Mouse (Mus musculus): ENCODE results near the gene Klhl26.

The Klhl26 gene

DNA sequence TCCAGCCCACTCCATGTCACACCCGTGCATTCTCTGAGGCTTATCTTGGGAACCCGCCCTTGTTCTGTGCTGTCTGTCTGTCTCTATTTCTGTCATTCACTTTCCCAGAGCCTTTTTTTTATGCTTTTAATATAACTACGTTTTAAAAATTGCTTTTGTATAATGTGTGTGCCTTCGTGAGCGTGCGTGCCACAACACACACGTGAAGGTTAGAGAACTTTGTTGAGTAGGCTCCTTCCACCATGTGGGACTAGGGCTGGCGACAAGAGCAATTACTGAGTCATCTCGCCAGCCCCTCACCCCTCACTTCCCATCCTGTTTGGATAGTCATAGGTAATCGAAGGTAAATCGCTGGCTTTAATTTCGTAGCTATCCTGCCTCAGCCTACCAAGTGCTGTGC lies 25.8 kb upstream of the Klhl26 start:
- in situ Hi-C loops (cut with MboI, MseI): loop anchor here in 1 of 2 experiments (10.0 kb wide), 1 partner anchor 88 kb away; no protein-coding TSS in a partner anchor

DNA sequence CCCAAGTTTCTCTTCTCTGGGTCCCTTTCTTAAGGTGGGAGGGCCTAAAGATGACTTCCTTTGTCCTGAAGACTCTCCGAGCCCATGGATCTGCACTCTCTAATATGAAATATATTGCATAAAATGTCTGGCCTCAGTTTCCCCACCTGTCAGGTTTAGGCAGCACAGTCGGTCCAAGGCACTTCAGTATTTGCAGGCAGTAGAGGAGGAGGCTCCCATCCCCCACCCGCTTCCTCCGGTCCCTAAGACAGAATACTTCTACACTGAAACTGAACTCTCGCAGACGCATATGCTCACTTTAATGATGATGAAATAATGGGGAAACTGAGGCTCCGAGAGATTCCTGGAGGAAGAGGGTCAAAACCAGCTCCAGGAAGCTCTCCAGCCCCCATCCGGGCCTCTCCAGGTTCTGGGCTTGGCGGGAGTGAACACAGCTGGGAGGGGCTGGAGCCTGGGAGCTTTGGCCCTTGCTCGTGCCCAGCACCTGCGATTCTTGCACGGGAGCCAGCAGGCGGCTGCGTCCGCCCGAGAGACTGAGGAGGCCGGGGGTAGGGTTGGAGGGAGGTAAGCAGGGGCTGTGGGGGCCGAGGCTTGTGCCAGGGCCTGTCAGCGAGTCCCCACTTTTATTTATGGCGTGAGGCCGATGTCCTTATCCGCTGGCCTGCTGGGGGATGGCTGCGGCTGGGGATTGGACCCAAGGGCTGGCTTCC lies 25.2 kb upstream of the Klhl26 start:
- in situ Hi-C loops (cut with MboI, MseI): loop anchor here in 1 of 2 experiments (10.0 kb wide), 1 partner anchor 87 kb away; no protein-coding TSS in a partner anchor

GRCm38 (mm10) chr8:70500386-70501301 lies 23.9 kb upstream of the Klhl26 start:
- in situ Hi-C loops (cut with MboI, MseI): loop anchor here in 1 of 2 experiments (10.0 kb wide), 1 partner anchor 86 kb away; no protein-coding TSS in a partner anchor

- in situ Hi-C loops (cut with MboI, MseI): no loop called here
These were observed 18.9 kb upstream of the Klhl26 start for GRCm38 (mm10) chr8:70495771-70496062.

DNA sequence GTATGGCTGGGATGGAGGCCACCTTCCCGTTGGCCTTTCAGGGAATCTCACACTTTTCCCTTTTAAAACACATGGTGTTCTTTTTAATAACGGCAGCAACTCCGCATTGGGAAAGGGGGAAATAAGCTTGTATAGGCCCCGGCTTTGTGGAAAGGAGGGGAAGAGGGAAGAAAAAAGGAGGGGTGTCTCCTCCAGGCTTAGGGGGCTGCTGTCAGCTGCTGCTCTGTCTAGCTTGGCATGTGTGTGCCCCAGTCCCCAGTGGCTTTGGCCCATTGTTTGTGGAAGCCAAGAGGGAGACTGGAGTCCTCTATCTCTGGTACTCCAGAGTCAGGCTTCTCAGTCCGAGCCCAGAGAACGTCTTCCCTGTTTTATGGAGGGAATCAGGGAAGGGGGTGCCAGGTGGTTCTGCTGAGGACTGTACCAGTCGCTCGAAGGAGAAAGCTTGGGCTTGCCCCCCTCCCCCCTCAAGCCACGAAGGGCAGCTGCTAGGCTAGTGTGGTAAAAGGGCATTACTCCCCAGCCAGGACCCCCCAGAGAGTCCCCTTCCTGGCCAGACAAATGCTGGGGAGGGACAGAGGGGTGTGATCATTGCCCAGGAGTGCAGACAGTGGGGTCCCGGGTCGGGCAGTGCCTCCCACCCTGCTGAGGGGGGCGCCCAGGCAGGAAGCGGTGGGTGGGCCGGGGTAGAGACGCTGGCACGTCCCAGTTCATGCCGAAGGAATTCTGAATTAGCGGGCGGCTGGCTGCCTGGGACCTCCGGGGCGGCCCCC lies 18.4 kb upstream of the Klhl26 start:
- in situ Hi-C loops (cut with MboI, MseI): no loop called here

- in situ Hi-C loops (cut with MboI, MseI): loop anchor here in 1 of 2 experiments (5.0 kb wide), 1 partner anchor 117 kb away; no protein-coding TSS in a partner anchor
These were observed 17.7 kb upstream of the Klhl26 start for GRCm38 (mm10) chr8:70494416-70494945.

- in situ Hi-C loops (cut with MboI, MseI): loop anchor here in 1 of 2 experiments (5.0 kb wide), 1 partner anchor 117 kb away; no protein-coding TSS in a partner anchor
These were observed 17.1 kb upstream of the Klhl26 start for GRCm38 (mm10) chr8:70493692-70494415.

- in situ Hi-C loops (cut with MboI, MseI): loop anchor here in 1 of 2 experiments (5.0 kb wide), 1 partner anchor 116 kb away; no protein-coding TSS in a partner anchor
These were observed 16.2 kb upstream of the Klhl26 start, which contains the start of gene Crlf1 for GRCm38 (mm10) chr8:70492664-70493640. Gene Crlf1 (plus strand): TSS chr8:70493158.

- in situ Hi-C loops (cut with MboI, MseI): loop anchor here in 1 of 2 experiments (5.0 kb wide), 1 partner anchor 114 kb away; no protein-coding TSS in a partner anchor
These were observed 14.2 kb upstream of the Klhl26 start for GRCm38 (mm10) chr8:70490880-70491495.

DNA sequence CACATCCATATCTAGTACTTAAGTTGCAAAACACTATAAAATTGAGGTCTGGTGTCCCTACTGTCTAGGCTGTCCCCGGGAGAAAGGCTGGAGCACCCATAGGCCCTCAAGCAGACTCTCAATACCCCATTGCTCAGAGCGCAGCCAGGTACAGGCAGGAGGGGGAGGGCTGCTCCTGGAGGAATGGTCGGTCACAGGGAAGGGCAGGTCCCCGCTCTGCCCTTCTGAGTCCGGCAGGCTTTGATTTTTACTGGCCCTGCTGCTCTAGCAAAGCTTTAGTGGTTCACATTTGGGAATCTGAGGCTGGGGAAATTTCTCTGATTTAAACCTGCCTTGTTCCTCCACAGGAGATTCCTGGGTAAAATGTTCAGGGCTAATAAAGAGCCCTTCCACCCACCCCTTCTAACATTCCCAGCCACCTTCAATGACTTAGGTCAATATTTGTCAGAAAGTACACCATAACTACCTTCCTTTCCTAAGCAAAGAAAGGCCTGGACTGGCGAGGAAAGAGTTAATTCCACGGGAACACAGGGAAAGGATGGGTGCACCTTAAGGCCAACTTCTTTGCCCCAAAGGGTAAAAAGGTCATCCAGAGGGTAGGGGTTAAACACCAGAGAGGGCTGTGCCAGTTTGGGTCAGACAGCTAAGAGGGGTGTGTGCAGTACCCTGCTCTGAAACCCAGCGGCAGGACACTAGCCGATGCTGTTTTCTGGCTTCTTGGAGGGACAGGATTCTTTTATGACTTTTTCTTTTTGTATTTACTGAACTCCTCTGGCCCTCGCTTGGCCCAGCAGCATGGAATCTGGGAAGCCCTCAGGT lies 13.5 kb upstream of the Klhl26 start:
- in situ Hi-C loops (cut with MboI, MseI): loop anchor here in 1 of 2 experiments (5.0 kb wide), 1 partner anchor 113 kb away; no protein-coding TSS in a partner anchor

- in situ Hi-C loops (cut with MboI, MseI): loop anchor here in 1 of 2 experiments (5.0 kb wide), 1 partner anchor 42 kb away; no protein-coding TSS in a partner anchor
These were observed 12.8 kb upstream of the Klhl26 start for GRCm38 (mm10) chr8:70489576-70489975.

DNA sequence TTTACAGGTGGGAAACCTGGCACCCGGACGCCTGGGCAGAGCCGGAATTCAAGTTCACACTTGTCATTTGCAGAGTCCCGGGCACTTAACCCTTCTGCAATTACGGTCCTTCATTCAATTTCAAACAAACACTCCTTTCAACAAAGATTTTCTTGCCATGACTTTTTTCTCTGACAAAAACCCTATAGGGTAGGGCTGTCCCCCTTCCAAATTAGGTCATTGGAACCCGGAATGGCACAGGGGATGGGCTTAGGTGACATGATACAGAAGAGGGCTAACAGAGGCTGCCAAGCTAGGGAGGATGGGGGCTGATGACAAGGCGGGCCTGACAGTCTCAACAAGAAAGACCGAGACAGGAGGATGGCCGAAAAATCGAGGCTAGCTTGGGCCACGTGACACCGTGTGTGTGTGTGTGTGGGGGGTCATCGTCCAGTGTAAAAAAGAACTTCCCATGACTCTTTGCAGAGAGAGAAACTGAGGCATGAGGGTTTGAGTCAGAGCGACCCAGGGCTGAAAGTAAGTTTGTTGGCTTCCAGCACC lies 12.2 kb upstream of the Klhl26 start:
- in situ Hi-C loops (cut with MboI, MseI): loop anchor here in 1 of 2 experiments (5.0 kb wide), 1 partner anchor 42 kb away; no protein-coding TSS in a partner anchor

GRCm38 (mm10) chr8:70487993-70488796 lies 11.4 kb upstream of the Klhl26 start:
- in situ Hi-C loops (cut with MboI, MseI): loop anchor here in 1 of 2 experiments (5.0 kb wide), 1 partner anchor 41 kb away; no protein-coding TSS in a partner anchor

DNA sequence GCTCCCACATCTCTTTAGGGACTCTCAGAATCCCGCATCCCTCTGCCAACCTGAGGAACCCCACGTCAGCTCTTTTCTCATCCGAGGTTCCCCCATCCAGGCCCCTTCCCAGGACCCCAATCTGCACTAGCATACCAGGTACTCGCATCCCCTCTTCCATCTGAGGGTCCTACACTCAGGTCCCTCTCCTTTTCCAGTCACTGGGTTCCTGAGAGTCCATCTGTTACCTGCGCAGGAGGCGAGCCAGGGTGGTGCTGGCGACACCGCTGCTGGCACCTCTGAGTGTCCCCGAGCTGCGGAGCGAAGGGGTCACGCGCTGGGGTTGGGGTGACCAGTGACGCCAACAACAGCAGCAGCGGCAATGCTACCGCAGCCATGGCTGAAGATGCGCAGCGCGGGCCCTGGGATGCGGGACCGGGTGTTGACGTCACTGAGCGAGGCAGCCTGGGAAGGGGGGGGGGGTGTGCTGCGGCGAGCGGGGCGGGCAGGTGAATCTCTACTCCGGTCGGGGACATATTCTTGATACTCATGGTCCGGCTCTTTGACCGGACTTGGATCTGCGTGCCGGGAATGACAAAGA lies 10.3 kb upstream of the Klhl26 start, which contains the start of gene Tmem59l:
Tmem59l (minus strand) TSS at position 418 of the 580 bp plus-strand sequence.
- in situ Hi-C loops (cut with MboI, MseI): loop anchor here in 1 of 2 experiments (5.0 kb wide), 1 partner anchor 40 kb away; no protein-coding TSS in a partner anchor

DNA sequence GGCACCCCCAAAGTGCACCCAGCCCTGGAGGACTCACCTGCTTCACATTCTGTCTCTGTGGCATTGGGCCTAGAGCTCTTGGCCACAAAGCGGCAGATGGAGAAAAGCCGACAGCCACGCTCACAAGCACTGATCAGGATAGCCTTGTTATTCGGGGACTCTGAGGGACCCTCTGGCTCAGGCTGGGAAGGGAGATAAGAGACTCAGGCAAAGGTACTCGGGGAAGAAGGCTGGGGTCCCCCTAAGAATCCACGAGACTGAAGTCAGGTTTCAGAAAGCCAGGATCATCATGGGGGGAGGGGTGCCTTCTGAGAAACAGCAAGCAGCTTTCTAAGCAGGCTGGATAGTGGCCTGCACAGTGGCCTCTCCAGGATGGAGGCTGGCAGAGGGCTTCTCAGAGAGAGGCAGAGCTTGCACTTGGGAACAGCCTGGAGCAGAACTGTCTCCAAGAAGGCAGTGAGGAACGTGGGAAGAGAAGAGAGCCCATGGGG lies 9.5 kb upstream of the Klhl26 start:
- in situ Hi-C loops (cut with MboI, MseI): loop anchor here in 1 of 2 experiments (5.0 kb wide), 1 partner anchor 39 kb away; no protein-coding TSS in a partner anchor
